Mouse (Mus musculus) cerebral cortex, adult 2 months (tissue): Measurements from ENCODE around the gene Rpl11.

Experiments used
- WGBS: fragments of 180-500 bp; shearing (Covaris S2); methylation state at CpG from one replicate; pipeline ENCODE4 v1.1.7; 2018; 5-methylcytosine and 5-hydroxymethylcytosine counted together

The Rpl11 gene

DNA sequence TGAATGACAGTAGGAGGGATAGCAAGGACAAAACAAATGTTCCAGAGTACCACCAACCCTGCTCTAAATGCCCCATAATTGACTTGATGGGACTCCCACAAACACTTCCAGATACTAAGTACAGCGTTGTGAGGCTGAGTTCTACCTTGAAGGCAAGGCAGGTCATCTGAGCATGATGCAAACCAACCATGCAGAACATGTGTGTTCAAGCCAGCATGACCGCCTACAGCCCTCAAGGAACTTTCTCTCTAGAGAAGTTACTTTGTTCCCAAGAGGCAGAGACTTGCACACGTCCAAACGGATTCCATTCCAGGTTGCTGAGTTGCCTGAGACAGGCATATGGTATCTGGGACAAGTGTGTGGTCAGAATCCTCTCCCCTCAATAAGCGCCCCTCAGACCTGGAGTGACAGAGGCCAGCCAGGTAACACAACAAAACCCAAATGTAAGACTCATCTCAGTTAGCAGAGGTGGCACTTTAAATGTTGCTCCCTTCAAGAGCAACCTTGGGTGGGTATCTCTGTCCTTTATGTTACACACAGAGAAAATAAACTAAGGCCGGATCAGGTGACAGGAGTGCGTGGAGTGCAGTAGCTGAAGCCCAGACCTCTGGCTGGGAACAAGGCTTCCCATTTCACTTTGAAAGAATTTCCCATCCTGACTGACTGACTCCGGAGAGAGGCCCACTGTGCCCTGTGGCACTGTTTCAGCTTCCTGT, 25.7 kb downstream of the Rpl11 start:
- 85% methylated on average over 8 of the region's 8 CpGs for WGBS

- 82% methylated on average over 1 of the region's 1 CpGs for WGBS
Observed at GRCm38 (mm10) chr4:136025350-136025749, 27.9 kb downstream of the Rpl11 start.

DNA sequence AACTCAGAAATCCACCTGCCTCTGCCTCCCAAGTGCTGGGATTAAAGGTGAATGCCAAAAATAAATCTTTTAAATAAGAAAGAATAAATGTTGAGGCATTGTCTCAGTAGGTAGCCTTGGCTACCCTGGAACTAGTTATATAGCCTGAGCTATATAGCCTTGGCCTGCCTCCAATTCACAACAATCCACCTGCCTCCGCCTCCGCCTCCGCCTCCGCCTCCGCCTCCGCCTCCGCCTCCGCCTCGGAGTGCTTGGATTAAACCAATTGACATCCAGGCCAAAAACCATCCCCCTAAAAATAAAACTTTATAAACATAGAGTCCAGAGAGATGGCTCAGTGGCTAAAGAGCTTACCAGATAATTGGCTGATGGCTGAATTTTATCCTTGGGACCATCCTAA, 30.3 kb downstream of the Rpl11 start:
- 91% methylated on average over 9 of the region's 9 CpGs for WGBS

DNA sequence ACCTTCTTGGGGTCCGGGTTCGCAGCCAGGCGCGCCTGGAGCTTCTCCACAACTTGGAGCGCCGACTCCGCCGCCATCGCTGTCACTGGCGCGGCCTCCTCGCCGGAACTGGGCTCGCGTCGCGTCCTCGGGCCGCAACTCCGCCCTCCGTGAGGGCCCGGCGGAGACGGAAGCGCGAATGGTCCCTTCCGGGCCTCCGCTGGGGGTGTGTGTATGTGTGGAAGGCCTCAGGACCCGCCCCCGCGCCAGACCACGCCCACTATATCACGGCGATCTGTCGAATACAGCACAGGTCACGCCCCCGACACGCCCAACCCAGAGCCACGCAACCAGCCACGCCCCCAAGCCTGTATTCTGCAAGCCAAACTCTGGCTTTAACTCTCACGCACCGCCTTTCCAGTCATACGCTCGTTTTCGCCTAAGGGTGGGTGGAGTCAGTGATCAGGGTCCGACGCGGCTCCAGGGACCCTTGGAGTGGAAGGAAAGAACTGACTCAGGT, 31.6 kb downstream of the Rpl11 start, which contains the start of gene Eloa:
Gene Eloa, minus strand, starts transcription at position 215 of the 499 bp plus-strand sequence.
- under 1% methylated on average over 48 of the region's 48 CpGs for WGBS

DNA sequence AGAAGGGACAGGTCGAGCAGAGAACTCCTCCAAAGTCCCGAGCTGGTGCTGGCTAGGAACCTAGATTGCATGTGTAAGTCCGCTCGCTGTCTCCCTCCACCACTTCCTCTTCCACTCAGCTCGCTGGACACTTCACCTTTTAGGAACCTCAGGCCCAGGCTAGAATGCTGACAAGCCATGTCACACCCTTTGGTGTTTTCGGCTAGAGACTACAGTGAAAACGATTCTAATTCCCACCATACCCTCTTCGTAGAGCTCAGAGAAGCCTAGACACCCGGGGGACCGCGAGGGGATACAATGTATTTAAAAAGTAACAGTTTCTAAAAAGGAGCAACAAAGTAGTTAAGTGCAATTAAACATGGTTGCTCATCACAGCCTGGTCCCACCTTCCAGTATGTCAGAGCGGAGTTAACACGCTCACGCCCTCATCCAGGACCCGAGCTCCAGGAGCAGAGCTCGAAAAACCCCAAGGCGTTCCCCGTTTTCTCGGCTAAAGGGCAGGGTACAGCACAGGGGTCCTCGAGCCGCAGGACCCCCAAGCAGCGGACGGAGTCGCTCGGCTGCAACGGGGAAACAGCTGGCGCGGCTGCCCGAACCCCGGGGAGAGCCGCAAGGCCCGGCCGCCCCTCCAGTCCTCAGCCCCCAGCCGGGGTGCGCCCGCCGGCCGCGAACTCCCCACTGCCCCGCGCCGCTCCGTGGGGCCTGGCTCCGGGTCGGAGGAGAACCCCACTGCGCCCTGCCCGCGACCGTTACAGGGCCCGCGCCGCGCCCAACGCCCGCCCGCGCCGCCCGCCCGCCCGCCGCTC, 32.3 kb downstream of the Rpl11 start:
- under 1% methylated on average over 60 of the region's 62 CpGs for WGBS

- 74% methylated on average over 3 of the region's 3 CpGs for WGBS
Observed at GRCm38 (mm10) chr4:136016059-136016602, 37.1 kb downstream of the Rpl11 start.

DNA sequence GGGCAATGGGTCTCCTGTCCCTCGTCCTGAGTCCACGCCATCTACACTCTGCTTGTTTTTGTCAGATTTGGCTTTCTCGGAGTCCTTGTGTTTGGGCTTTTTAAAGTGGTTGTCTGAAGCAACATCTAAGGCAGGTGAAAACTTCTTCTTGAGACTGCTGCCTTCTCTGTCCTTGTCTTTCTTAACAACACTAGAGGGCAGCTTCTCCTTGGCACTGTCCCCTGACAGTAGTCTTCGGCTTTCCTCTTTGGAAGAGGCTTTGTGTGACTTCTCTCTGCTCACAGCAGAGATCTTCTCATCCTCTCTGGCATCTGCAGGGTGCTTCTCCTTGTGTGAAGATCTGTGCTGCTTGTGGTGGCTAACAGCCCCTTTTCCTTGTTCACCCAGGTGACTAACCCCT, 42.6 kb downstream of the Rpl11 start:
- 75% methylated on average over 4 of the region's 4 CpGs for WGBS

- WGBS = 89% methylated on average over 8 of the region's 8 CpGs
Observed at GRCm38 (mm10) chr4:136008782-136009447, 44.3 kb downstream of the Rpl11 start.

DNA sequence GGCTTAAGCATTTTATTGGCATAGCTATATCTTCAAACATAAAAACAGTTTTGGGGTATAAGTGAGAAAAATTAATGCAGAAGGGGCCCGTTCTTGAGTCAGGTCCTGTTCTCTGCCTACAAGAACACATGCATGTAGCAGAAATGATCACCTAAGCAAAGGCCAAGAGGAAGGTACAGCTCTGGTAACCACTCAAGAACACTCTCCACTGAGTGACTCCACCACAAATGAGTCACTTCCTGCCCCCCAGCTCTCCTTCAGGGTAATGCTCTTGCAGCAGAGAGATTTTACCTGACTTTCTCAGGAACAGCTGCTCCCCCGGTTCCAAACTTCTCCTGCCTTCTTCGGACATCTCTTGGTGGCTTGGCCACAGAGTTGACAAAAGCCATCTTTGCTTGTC, 46.4 kb downstream of the Rpl11 start:
- 92% methylated on average over 3 of the region's 3 CpGs for WGBS

DNA sequence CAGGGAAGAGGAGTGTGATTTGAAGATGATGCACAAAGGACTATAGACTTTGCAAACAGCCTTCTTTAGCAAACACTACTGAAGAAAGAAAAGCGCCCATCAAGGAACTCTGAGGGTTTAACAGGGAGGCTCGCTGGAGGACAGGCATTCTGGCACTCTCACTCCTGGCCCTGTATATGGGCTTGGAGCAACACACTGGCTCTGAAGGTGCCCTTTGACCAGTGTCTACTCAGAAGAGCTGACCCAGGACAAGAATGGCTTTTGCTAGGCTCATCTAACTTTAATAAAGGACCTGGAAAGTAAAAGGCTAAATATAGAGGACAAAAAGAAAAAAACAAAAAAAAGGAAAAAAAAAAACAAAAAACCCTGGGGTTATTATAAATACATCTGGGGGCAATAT, 48.3 kb downstream of the Rpl11 start:
- WGBS = 88% methylated on average over 2 of the region's 2 CpGs

DNA sequence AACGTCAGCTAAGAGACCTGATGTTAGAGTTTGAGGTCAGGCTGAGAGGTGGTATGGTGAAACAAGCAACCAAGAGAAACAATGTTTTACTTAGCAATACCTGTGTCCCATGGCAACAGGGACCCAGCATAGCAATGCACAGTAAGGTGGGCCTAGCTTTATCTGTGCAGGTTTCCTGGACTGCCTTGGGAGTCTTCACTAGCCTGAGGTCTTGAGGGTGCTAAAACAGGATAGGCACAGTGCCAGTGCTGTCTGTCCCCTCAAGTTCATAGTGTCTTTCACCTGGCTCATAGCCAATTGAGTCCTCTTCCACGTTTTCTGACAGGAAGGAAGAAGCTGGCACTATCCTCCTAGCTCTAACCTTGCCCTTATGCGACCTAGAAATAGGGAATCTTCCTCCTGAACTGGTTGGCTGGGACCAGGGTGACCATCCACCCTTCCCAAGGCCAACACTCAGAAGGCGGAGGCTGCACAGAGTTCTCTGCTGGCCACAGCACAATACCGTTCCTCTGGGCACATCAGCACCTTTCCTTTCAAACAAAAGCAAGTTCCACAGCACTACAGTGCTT, 49.0 kb downstream of the Rpl11 start:
- 76% methylated on average over 5 of the region's 5 CpGs for WGBS

GRCm38 (mm10) chr4:135995118-135995517, 58.1 kb downstream of the Rpl11 start:
- 87% methylated on average over 4 of the region's 4 CpGs for WGBS

DNA sequence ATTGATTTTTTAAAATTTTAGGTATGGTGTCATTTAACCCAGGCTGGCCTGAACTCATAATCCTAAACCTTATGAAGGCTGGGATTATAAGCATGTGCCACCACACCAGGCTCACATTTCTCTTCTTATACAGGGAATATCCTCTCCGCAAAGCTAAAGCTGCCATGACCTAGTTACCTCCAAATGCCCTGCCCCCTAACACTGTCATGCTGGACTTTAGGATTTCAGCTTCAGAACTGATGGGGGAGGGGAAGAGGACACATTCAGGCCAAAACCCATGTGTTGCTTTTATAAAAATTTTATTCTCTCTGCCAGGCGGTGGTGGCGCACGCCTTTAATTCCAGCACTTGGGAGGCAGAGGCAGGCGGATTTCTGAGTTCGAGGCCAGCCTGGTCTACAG, 59.3 kb downstream of the Rpl11 start:
- WGBS = 98% methylated on average over 6 of the region's 6 CpGs

GRCm38 (mm10) chr4:135987714-135988113, 65.5 kb downstream of the Rpl11 start:
- WGBS = 53% methylated on average over 9 of the region's 9 CpGs

DNA sequence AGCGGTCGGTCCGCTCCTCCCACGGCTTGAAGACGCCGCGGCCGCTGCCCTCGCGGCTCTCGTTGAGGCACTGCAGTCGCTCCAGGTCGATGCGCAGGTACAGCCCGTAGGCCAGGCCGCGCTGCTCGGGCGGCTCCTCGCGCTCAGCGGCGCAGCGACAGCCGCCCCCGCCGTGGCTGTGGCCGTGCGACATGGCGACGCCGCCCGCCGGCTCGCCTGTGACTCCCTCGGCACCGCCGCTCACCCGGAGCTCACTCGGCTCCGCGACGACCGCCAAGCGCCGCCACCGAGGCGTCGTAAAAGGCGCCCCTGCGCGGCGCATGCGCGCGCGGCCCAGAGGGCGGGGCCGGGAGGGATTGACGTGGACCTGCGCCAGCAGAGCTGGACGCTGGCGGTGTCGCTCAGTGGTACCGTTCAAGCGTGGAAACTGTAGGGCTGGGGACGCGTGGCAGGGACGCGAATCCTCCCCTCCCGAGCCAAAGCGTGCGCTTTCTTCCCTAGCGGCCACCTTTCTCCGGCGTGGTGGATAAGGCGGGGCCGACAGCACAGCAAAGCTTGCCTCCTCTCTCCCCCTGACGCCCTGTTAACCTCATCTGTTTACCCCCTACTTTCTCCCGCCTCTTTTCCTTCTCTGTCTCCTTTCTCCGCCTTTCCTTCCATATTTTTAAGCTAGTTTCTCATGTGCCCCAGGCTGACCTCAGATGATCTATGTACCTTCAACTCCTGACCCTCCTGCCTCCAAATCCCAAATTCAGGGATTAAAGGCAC, 66.1 kb downstream of the Rpl11 start, which contains the start of gene Pithd1:
Gene Pithd1, minus strand, starts transcription at position 322 of the 768 bp plus-strand sequence.
- under 1% methylated on average over 75 of the region's 81 CpGs for WGBS

DNA sequence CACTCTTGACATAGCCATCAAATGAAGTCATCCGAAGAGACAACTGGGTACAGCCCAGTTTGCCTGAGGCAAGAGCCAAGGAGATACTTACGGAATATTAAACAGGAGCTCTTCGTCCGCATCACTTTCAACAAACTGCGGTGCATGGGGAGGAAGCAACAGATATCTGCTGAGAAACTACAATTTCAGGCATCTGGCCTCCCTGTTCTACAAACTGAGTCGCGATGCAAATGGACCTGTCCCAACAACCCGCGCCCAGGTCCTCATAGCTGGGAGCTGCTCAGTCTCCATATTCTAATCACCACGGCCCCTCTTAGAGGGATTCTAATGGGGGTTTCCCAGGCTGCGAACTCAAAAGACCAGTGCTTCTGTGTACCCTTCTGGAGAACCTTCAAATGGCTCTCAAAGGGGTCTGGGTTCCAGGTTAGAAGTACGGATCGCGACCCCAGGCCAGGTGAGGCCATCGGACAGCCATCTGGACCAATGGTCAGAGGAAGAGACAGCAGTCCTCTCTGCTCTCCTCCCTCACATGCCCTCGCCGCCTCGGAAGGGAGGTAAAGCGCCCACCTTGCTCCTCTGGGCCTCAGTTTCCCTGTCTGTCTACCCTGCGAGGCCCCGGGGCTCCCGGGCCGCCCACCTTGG, 66.8 kb downstream of the Rpl11 start:
- 5% methylated on average over 23 of the region's 23 CpGs for WGBS

- WGBS = 81% methylated on average over 7 of the region's 7 CpGs
Observed at GRCm38 (mm10) chr4:135985769-135986168, 67.5 kb downstream of the Rpl11 start.

DNA sequence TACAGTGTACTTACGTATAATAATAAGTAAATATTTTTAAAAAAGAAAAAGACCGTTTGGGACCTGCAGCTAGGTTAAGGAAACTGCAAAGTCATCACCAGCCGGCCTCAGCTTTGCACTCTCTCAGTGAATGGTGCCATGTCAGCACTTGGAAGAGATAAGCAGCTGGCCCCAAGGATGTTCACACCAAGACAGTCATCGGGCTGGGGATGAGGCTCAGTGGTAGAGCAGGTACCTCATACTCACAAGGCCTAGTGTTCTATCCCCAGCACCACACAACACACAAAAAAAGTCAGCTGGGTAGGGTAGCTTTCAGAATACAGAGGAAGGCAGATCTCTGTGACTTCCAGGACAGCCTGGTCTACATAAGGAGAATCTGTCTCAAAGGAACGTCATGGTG, 68.0 kb downstream of the Rpl11 start:
- WGBS = 91% methylated on average over 5 of the region's 5 CpGs

- 85% methylated on average over 5 of the region's 5 CpGs for WGBS
Observed at GRCm38 (mm10) chr4:135984556-135984955, 68.7 kb downstream of the Rpl11 start.

GRCm38 (mm10) chr4:135981524-135982063, 71.6 kb downstream of the Rpl11 start:
- WGBS = 18% methylated on average over 7 of the region's 7 CpGs
